Mouse (Mus musculus) adrenal gland, adult (tissue): ENCODE data around the gene Rasa1.

Experiments
- DNase-seq, 2 experiments: peaks; one replicate each; pipeline ENCODE4 v3.0.0; 2022 to 2023; ENCODE audit warnings: low spot score in 1 of 2; ENCODE audit not compliant: inconsistent age in 2 of 2

Gene Rasa1

GRCm38 (mm10) chr13:85288843-85289713 is at the start of gene Rasa1:
TSS of gene Rasa1 (minus strand) at chr13:85289130.
- peak; percentile 97 to 99 for DNase-seq

- no peak for DNase-seq
Observed at GRCm38 (mm10) chr13:85311547-85311946, 22.6 kb upstream of the Rasa1 start.

- no peak for DNase-seq
Observed at GRCm38 (mm10) chr13:85310968-85311367, 22.0 kb upstream of the Rasa1 start.

GRCm38 (mm10) chr13:85310483-85310882 is 21.6 kb upstream of the Rasa1 start:
- no peak for DNase-seq

GRCm38 (mm10) chr13:85306039-85306438 is 17.1 kb upstream of the Rasa1 start:
- DNase-seq: no peak

- peak in 1 of 2 experiments; percentile 39 for DNase-seq
Observed at GRCm38 (mm10) chr13:85290651-85291050, 1.7 kb upstream of the Rasa1 start.

- DNase-seq: peak in 1 of 2 experiments; percentile 69
Observed at GRCm38 (mm10) chr13:85288574-85288842, 422 bp downstream of the Rasa1 start.

- peak; percentile 20 to 89 for DNase-seq
Observed at GRCm38 (mm10) chr13:85287876-85288573, 905 bp downstream of the Rasa1 start.

GRCm38 (mm10) chr13:85282626-85283025 is 6.3 kb downstream of the Rasa1 start:
- no peak for DNase-seq

GRCm38 (mm10) chr13:85278951-85279350 is 10.0 kb downstream of the Rasa1 start:
- DNase-seq: no peak

GRCm38 (mm10) chr13:85274572-85274971 is 14.4 kb downstream of the Rasa1 start:
- DNase-seq: no peak

- DNase-seq: no peak
Observed at GRCm38 (mm10) chr13:85273788-85274187, 15.1 kb downstream of the Rasa1 start.

GRCm38 (mm10) chr13:85238760-85239159 is 50.2 kb downstream of the Rasa1 start:
- no peak for DNase-seq

GRCm38 (mm10) chr13:85218656-85219055 is 70.3 kb downstream of the Rasa1 start:
- DNase-seq: no peak

- no peak for DNase-seq
Observed at GRCm38 (mm10) chr13:85210353-85210752, 78.6 kb downstream of the Rasa1 start.

- DNase-seq: peak; percentile 16 to 75
Observed at GRCm38 (mm10) chr13:85208656-85209055, 80.3 kb downstream of the Rasa1 start.

- no peak for DNase-seq
Observed at GRCm38 (mm10) chr13:85207493-85207892, 81.4 kb downstream of the Rasa1 start.

- peak in 1 of 2 experiments; percentile 16 for DNase-seq
Observed at GRCm38 (mm10) chr13:85191253-85191652, 97.7 kb downstream of the Rasa1 start.

- no peak for DNase-seq
Observed at GRCm38 (mm10) chr13:85189644-85190121, 99.2 kb downstream of the Rasa1 start.

- DNase-seq: peak; percentile 94 to 97
Observed at GRCm38 (mm10) chr13:85188903-85189643, 99.9 kb downstream of the Rasa1 start, which contains the start of gene Ccnh. TSS of gene Ccnh (plus strand) at chr13:85189408.
